Mouse (Mus musculus) embryo, embryonic 10 days (tissue): ENCODE measurements around the gene Mia3.
"Not testable (repeated sequence)": the region's sequence is repeated elsewhere in the genome, so short reads cannot be mapped to it uniquely, and the experiment has no call there.

Experiments used
- DNase-seq: peaks from one replicate; pipeline ENCODE4 v3.0.0-alpha.2; 2015; ENCODE audit warnings: low spot score

Mia3 gene

GRCm38 (mm10) chr1:183344886-183345816 lies 24.2 kb downstream of the Mia3 start:
- peak; percentile 91 for DNase-seq

- not testable (repeated sequence) for DNase-seq
Observed at GRCm38 (mm10) chr1:183342902-183343301, 26.5 kb downstream of the Mia3 start.

GRCm38 (mm10) chr1:183327171-183327570 lies 42.2 kb downstream of the Mia3 start:
- DNase-seq: no peak

DNA sequence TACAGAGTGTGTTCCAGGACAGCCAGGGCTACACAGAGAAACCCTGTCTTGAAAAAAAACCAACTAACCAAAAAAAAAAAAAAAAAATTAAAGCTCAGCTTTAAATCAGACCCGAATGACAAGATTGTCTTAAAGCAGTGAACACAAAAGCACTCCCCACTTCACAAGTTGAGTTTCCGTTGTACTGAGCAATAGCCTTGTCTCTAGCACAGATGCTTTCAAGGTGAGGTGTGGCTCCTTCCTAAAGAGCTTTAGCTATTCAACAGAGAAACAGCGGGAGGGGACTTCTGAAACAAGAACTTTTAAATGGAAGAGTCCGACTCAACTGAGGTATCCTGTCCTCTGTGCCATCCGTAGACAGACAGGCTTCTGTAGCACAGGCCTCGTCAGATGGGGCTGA lies 44.9 kb downstream of the Mia3 start:
- no peak for DNase-seq

- no peak for DNase-seq
Observed at GRCm38 (mm10) chr1:183323923-183324322, 45.4 kb downstream of the Mia3 start.

DNA sequence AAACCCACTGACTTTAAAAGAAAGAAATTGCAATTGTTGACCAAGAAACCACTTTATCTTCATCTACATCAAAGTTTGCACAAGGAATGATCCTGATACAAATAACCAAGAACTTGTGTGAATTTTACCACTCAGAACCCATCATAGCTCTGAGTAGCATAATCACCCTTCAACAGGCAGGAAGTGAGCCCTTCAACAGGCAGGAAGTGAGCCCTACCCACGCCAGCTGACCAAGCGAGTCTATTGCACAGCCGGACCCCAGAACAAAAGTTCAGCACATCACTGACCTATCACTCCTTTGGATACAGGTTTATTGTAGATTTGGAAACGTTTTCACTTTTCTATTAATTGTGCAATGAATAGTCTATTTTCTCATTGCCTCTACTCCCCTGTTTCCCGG lies 46.9 kb downstream of the Mia3 start:
- not testable (repeated sequence) for DNase-seq

GRCm38 (mm10) chr1:183320708-183321107 lies 48.6 kb downstream of the Mia3 start:
- DNase-seq: no peak

DNA sequence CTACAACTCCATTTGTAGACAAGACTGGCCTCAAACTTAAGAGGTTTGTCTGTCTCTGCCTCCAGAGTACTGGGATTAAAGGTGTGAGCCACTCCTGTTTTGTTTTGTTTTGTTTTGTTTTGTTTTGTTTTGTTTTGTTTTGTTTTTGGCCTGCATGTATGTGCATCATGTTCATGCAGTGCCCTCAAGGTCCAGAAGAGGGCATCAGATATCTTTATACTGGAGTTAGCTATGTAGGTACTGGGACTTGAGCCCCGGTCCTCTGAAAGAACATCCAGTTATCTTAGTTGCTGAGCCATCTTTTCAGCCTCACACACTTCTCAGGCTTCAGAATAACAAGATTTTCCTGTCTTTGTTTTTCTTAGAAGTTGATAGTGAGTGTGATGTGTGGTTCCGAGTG lies 53.6 kb downstream of the Mia3 start:
- peak; percentile 15 for DNase-seq

DNA sequence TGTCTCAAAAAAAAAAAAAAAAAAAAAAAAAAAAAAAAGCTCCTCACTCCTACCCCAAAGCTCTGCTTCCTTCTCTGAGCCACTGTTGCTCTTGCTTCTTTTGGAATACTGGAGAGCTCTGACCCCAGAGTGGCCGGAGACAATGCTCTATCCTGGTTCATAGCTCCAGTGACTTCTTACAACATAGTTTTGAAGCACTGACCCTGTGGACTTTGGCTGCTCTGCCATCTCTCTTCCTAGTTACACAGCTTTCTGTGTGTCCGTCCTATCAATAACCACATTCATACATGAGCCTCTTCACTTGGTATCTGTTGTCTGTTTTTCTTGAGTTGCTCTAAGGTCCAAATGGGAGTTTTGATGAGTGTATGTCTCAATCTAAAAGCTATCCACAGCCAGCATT lies 57.3 kb downstream of the Mia3 start:
- DNase-seq: no peak

DNA sequence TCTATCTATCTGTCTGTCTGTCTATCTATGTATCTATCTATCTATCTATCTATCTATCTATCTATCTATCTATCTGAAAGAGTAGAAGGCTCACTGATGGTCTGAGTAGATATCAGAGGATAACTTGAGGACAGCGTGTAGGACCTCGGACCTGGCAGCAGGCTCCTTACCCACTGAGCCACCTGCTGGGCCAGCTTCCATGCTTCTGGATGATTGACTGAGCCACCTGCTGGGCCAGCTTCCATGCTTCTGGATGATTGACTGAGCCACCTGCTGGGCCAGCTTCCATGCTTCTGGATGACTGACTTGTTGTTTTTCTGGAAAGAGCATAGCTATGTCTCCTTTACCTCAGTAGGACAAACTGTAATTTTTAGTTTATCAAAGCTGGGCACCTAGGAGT lies 59.8 kb downstream of the Mia3 start:
- not testable (repeated sequence) for DNase-seq

DNA sequence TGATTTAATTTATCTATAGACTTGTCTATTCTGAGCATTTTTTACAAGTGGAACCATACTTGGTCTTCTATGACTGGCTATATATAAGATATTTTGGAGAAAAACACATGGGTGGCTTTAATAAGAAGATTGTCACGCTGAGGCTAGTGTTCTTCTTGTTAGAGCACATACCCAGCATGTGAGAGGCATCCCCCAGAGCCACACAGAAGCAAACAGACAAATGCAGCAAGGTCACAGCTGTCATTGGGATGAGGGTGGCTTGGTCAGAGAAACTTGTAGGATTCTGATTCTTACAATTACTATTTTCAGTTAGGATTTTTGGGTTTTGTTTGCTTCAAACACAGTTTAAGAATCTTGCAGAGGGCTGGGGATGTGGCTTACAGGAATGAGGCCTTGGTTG lies 60.9 kb downstream of the Mia3 start:
- DNase-seq: no peak

GRCm38 (mm10) chr1:183307555-183307954 lies 61.8 kb downstream of the Mia3 start:
- DNase-seq: no peak

DNA sequence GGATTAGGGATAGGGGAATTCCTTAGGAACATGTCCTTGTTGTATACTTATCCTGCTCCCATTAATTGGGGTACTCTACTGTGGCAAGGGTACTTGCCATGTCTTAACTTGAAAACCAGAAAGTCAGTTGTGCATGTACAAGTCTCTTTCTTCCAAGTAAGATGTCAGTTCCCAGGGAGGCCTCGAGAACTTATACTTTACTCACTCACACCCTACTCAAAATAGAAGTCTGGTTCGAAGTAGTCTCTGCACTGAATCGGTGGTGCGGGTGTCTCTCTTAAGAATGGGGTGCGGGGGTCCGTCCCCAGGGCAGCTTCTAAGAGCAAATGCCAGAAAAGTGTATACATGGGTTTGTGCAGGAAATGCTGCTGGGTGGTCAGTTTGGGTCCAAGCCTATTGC lies 70.2 kb downstream of the Mia3 start:
- peak; percentile 96 for DNase-seq

DNA sequence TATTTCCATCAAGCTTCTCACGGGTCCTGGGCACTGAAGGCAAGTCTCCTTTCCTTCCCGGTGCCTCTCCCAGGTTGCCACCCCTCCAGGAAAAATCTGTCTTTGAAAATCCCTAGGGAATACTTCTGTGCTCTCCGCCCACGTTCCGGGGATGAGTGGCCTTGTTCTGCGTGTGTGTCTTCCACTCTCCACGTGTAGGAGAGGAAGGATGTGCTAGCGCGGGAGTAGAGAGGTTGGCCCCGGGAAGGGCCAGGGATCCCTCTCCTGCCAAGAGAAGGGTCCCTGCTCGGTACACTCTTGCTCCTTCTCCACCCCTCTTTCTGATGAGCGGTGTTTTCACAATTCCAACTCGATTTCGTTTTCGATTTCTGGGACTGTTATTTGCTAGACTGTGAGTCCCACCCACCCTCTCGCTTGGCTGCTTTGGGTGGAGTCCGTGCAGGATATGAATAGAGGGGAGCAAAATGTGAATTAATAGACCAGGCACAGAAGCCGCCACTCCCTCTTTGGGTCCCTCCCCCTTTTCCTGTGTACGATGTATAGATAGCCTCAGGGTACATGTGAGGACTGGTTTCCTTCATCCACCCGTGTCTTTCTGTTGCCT lies 71.4 kb downstream of the Mia3 start:
- DNase-seq: peak; percentile 65

GRCm38 (mm10) chr1:183297473-183297885 lies 71.9 kb downstream of the Mia3 start:
- DNase-seq: peak; percentile 61

DNA sequence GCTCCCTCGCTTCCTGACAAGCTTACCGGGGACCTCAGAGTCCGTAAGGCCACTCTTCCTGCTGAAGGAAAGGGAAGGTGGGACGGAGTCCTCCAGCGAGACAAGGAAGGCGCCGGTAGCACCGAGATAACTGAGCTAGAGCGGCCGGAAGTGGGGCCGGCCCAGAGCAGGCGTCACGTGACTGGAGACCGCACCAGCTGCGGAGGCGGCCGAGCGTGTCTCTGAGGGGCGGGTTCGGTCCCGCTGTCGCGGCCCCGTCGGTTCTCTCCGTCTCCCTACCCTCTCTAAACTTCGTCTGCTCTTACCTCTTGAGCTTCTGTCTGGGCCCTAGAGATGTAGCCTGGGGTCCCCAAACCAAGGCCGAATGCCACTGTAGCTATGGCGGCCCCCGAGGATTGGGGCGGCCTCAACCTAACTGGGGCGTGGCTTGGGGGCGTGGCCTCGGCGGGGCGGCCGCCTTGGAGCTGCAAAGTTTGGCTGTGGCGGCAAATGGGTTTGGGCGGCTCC lies 72.4 kb downstream of the Mia3 start, which contains the start of gene Brox:
Brox (minus strand) TSS at position 393 of the 507 bp plus-strand sequence.
- DNase-seq: peak; percentile 93

DNA sequence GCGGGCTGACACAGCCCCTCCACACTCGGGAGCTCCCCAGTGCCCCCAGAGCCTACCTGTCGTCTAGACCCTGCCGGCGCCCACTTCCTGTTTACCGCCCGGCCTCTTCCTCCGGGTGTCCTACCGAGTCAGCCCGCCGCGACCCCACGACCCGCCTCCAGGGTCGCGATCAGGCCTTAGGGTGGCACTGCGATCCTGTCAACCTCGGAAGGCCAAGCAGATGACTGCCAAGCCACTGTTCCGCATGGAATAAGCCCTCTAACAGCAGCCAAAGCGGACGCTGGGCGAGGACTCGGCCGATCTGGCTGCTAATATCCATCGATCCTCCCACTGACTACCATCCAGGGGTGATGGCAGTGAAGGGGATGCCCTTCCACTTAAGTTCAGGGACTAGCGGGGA lies 72.9 kb downstream of the Mia3 start, which contains the start of gene Aida:
Aida (plus strand) TSS at position 126 of the 400 bp plus-strand sequence.
- DNase-seq: peak; percentile 64

- no peak for DNase-seq
Observed at GRCm38 (mm10) chr1:183289576-183289975, 79.8 kb downstream of the Mia3 start.

DNA sequence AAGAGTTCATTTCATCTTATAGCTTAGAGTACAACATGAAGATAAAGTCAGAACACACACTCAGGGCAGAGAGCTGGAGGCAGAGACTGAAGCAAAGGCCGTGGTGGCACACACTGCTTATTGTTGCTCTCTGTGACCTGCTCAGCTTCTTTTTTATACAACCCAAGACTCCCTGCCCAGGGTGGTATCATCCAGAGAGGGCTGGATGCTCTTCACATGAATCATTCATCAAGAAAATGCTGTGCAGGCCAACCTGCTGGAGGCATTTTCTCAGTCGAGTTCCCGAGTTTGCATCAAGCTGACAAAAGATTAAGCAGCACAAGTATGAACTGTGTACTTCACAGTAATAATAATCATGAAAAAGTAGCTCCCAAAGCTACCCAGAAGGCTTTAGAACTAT lies 81.0 kb downstream of the Mia3 start:
- DNase-seq: no peak
